ENCODE assay signal across 8 mouse cellular contexts in the genomic region with DNA sequence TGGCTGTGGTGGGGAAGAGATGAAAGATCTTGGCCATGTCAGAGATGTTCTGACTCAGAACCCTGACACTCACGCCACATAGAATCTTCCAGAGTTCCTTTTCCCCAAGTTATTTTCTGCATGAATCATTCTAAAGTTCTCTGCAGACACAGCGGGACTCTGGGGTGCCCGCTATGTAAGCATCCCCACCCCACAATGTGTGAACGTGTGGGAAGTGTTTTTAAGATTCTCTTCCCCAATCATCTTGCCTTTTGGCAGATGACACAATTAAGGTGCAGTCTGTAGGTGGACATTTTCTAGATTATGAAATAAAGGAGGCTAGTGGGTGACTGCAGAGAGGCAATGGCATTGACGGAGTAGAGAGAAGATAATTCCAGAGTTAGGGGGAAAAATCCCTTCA. TPM values are rescaled to one million over a fixed set of nuclear protein-coding genes. Genes with fewer than 3 reads are reported as not detected.
"Had no signal": no experiment of that assay in that cellular context is flagged by ENCODE, and none has a peak within 500 bp of the region (broad histone marks: within the 10 kb centered on the region; RNA-seq: fewer than 3 reads in every experiment).

No protein-coding gene starts in this region.

- DNase-seq: kidney, adult 11 months; kidney, adult 9 months; kidney, postnatal 36 days; lung, adult 18-20 months; lung, postnatal 36 days; thymus, postnatal 36 days had no signal

RNA-seq across cellular contexts. Expression of gene Trim9, which starts 25.5 kb away (rescaled TPM):
- total RNA-seq: liver, adult 2 months; monocyte, adult 5-6 weeks had no signal
